Mouse (Mus musculus) limb, embryonic 14.5 days (tissue): Measurements from ENCODE around the gene Cygb. TPM values are rescaled to one million over a fixed set of nuclear protein-coding genes. Genes with fewer than 3 reads are reported as not detected.

Experiments used
- ATAC-seq: fragments of 200-750 bp; cut with Nextera tagmentation; 2 replicates; pipeline ENCODE4 v1.8.0; 2017; ENCODE audit warnings: low read depth, moderate number of reproducible peaks, moderate TSS enrichment; ENCODE audit not compliant: low FRiP score
- DNase-seq: peaks from one replicate; pipeline ENCODE4 v3.0.0-alpha.2; 2015; ENCODE audit warnings: low spot score
- H3K27ac ChIP-seq: fragments of 300-500 bp; sonication (generic); replicated peaks from 2 replicates; pipeline ENCODE4 v1.5.1; 2014; ENCODE audit warnings: low read depth, mild to moderate bottlenecking, low read length, moderate library complexity, mixed read lengths
- H3K27me3 ChIP-seq: fragments of 300-500 bp; sonication (generic); 2 replicates; pipeline ENCODE4 v1.6.1; 2014; ENCODE audit warnings: low read length, mixed read lengths; ENCODE audit not compliant: control insufficient read depth, insufficient read depth
- H3K36me3 ChIP-seq: fragments of 300-500 bp; sonication (generic); 2 replicates; pipeline ENCODE4 v1.6.1; 2014; ENCODE audit warnings: mild to moderate bottlenecking, low read length, moderate library complexity, mixed read lengths; ENCODE audit not compliant: control insufficient read depth, insufficient read depth
- H3K4me1 ChIP-seq: fragments of 300-500 bp; sonication (generic); 2 replicates; pipeline ENCODE4 v1.6.1; 2014; ENCODE audit warnings: antibody characterized with exemption, low read length, mixed read lengths; ENCODE audit not compliant: control insufficient read depth, insufficient read depth
- H3K4me2 ChIP-seq: fragments of 300-500 bp; sonication (generic); replicated peaks from 2 replicates; pipeline ENCODE4 v1.6.1; 2014; ENCODE audit warnings: low read depth, mild to moderate bottlenecking, low read length, moderate library complexity; ENCODE audit not compliant: severe bottlenecking
- H3K4me3 ChIP-seq: fragments of 300-500 bp; sonication (generic); replicated peaks from 2 replicates; pipeline ENCODE4 v1.5.1; 2014; ENCODE audit warnings: low read length
- H3K9ac ChIP-seq: fragments of 300-500 bp; sonication (generic); 2 replicates; pipeline ENCODE4 v1.6.1; 2014; ENCODE audit warnings: mild to moderate bottlenecking, low read depth, low read length, moderate library complexity; ENCODE audit not compliant: severe bottlenecking
- H3K9me3 ChIP-seq: fragments of 300-500 bp; sonication (generic); 2 replicates; pipeline ENCODE4 v1.6.1; 2016; ENCODE audit warnings: low read length; ENCODE audit not compliant: control insufficient read depth
- POLR2A ChIP-seq: fragments of 200-500 bp; IDR thresholded peaks from 2 replicates; pipeline ENCODE4 v1.8.0; 2012; ENCODE audit warnings: inconsistent platforms, mild to moderate bottlenecking, moderate library complexity, borderline replicate concordance; ENCODE audit not compliant: insufficient read depth, insufficient read length; ENCODE audit errors: extremely low read depth
- WGBS: fragments of 180-500 bp; shearing (Covaris S2); extraction: QIAGEN DNeasy Blood & Tissue Kit; methylation state at CpG from one replicate; pipeline ENCODE4 v1.1.7; 2014; 5-methylcytosine and 5-hydroxymethylcytosine counted together
- polyA plus RNA-seq, 2 experiments: library from polyadenylated mRNA; depleted of rRNA in 1 of 2; stranded (reverse) in 1 of 2; unstranded in 1 of 2; fragments of >200 nt; fragmentation: Nextera tagmentation in 1 of 2; extraction: Ambion mirVana in 1 of 2; gene quantifications; 2 replicates each; pipeline versions ENCODE4 v1.2.1 to v1.2.3; 2012 to 2014

Cygb gene
- polyA plus RNA-seq, 2 experiments, result 12.3 to 13.4 TPM

DNA sequence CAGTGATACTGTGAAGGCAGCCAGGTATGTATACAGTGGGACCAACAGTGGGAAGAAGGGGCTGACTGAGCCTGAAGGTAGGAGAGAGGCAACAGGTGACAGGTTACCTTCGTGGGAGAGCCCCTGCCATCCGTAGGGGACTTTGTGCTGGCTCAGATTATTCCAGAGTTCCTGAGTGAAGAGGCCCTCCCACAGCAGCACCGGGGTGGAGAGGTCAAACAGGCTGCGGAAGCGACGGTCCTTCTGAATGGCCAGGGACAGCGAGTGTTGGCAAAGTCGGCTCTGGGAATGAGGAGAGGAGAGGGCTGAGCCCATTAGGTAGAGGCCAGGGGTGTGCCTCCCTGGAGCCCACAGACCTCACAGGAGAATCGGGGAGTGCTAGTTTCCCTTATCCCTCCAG, 31.6 kb upstream of the Cygb start:
- DNase-seq (no peak), ATAC-seq (no peak)
- Histone ChIP-seq H3K36me3 (peaks cover 30% of the 10 kb centered on the region), H3K4me1 (no peaks in the 10 kb centered on the region), H3K9me3 (no peaks in the 10 kb centered on the region), H3K4me2 (no peak overlapping the region), H3K27ac (no peak overlapping the region), H3K27me3 (no peaks in the 10 kb centered on the region), H3K9ac (no peak overlapping the region), H3K4me3 (no peak overlapping the region)
- no peak for TF ChIP-seq POLR2A
- 84% methylated on average over 9 of the region's 9 CpGs for WGBS

DNA sequence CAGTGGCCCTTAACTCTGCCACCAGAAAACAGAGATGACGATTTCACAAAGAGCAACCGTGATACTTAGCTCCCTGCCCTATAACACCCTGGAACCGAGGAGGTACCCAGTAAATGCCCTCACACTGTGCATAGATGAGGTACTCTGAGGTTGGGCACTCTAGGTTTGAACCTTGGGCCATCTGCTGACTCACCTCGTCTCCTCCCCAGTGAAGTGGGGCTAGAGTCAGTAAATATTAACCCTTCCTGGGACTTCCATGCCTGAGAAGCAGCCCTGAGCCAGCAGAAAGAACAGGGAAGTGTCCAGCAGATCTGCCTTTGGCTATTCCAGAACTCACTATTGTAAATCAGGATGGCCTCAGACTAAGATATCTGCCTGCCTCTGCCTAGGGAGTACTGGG, 29.7 kb upstream of the Cygb start:
- Histone ChIP-seq H3K9me3 (no peaks in the 10 kb centered on the region), H3K36me3 (peaks cover 39% of the 10 kb centered on the region), H3K27ac (no peak overlapping the region), H3K4me2 (no peak overlapping the region), H3K4me3 (no peak overlapping the region), H3K27me3 (no peaks in the 10 kb centered on the region), H3K4me1 (no peaks in the 10 kb centered on the region), H3K9ac (no peak overlapping the region)
- ATAC-seq (no peak), DNase-seq (no peak)
- 83% methylated on average over 4 of the region's 4 CpGs for WGBS
- no peak for TF ChIP-seq POLR2A

DNA sequence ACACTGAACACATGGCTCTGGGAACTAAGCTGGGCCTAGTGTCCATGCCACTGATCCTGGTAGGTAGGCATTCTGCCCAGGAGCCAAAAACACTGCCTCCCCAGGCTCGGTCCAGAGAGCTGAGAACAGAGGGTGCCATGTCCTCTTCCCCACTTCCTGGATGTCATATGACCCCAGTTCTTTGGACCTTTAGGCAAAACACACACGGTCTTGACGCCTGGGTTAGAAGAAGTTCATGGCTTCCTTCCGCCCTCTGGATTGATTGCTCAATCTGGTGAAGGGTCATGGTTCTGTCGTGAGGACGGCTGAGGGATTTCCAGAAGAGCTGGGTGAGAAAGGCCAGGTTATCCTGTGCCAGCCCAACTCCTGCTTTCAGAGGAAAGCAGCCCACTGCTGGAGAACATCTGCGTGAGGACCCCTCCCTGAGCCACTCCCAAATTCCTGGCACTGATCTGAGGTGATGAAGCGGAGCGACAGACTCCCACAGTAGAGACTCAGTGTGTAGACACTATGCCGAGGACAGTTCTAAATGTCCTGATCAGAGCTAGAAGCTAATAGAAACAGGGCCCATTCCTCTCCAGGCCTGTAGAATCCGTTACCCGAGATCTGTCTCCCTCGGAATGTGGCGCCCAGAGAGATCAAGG, 28.5 kb upstream of the Cygb start:
- Histone ChIP-seq H3K27me3 (no peaks in the 10 kb centered on the region), H3K9ac (no peak overlapping the region), H3K36me3 (peaks cover 50% of the 10 kb centered on the region), H3K4me3 (no peak overlapping the region), H3K27ac (no peak overlapping the region), H3K4me1 (no peaks in the 10 kb centered on the region), H3K9me3 (no peaks in the 10 kb centered on the region), H3K4me2 (no peak overlapping the region)
- no peak for ATAC-seq
- WGBS, result 74% methylated on average over 14 of the region's 14 CpGs
- TF ChIP-seq POLR2A, result no peak
- no peak for DNase-seq

DNA sequence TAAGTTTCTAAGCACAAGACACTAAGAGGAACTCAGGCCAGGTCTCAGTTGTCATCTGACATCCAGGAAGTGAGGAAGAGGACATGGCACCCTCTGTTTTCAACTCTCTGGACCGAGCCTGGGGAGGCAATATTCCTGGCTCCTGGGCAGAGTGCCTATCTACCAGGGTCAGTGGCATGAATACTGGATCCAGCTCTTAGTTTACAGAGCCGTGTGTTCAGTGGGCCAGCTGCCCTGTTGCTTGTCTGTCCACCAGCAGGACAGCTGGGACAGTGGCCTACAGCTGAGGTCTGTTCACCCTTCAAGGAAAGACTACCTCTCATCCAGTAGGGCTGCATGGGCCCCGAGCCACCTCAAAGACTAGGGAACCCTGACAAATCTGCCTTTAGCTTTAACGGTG, 27.0 kb upstream of the Cygb start:
- H3K36me3 ChIP-seq, result peaks cover 65% of the 10 kb centered on the region
- H3K27me3 ChIP-seq, result no peaks in the 10 kb centered on the region
- H3K4me3 ChIP-seq, result no peak overlapping the region
- H3K9me3 ChIP-seq, result no peaks in the 10 kb centered on the region
- no peak for TF ChIP-seq POLR2A
- DNase-seq, result no peak
- ATAC-seq, result no peak
- H3K4me1 ChIP-seq, result no peaks in the 10 kb centered on the region
- H3K4me2 ChIP-seq, result no peak overlapping the region
- WGBS, result 84% methylated on average over 4 of the region's 4 CpGs
- no peak overlapping the region for H3K9ac ChIP-seq
- no peak overlapping the region for H3K27ac ChIP-seq

DNA sequence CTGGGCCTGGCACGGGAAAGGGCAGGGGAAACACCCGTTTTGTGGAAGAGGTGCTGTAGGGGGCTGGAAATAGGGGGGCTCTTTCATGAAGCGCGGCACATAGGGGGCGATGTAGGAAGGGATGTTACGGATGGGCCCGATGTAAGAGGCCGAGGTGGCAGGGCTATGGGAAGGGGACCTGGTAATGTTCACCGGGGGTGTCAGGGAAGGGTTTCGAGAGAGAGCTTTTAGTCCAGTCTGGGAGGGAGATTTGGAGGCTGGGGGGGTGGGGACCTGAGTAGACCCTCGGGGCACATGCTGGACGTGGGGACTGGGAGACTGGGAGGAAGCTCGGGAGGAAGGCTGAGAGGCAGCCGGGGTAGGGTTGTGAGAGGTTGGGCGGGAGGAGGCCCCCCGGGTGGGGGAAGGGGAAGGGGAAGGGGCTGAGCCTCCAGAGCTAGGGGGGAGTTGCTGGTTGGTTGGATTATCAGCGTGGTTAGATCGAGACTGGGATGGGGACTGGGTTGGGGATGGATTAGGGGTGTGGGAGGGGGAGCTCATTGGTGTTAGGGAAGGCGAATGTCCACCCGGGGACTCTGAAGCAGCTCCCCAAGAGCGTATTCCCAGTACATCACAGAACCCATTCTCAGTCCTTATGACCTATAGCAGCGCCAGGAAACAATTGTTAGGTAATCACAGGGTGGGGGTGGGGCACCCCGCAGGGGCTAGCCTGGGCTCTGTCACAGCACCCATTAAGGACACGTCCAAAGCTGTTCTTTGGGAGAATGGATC, 26.4 kb upstream of the Cygb start:
- H3K9me3 ChIP-seq, result no peaks in the 10 kb centered on the region
- H3K36me3 ChIP-seq, result peaks cover 69% of the 10 kb centered on the region
- no peak for TF ChIP-seq POLR2A
- H3K27me3 ChIP-seq, result no peaks in the 10 kb centered on the region
- DNase-seq (no peak), ATAC-seq (no peak)
- 71% methylated on average over 23 of the region's 24 CpGs for WGBS
- no peaks in the 10 kb centered on the region for H3K4me1 ChIP-seq
- H3K4me3 ChIP-seq, result no peak overlapping the region
- no peak overlapping the region for H3K27ac ChIP-seq
- H3K4me2 ChIP-seq, result no peak overlapping the region
- H3K9ac ChIP-seq, result no peak overlapping the region
